Mouse (Mus musculus): ENCODE results near the gene Ext2. TPM values are rescaled to one million over a fixed set of nuclear protein-coding genes. Genes with fewer than 3 reads are reported as not detected.

Gene Ext2
- polyA plus RNA-seq, 1 experiment, result 73.2 TPM

GRCm38 (mm10) chr2:93745741-93746140 is 76.6 kb downstream of the Ext2 start:
- Histone ChIP-seq H3K27me3 (ENCODE audit: control insufficient read depth, insufficient read depth, insufficient read length) (no peaks in the 10 kb centered on the region), H3K36me3 (ENCODE audit: control insufficient read depth, insufficient read depth) (no peaks in the 10 kb centered on the region), H3ac (ENCODE audit: control insufficient read depth, insufficient read length, low read depth) (no peak overlapping the region), H3K79me3 (ENCODE audit: low read depth) (no peaks in the 10 kb centered on the region), H3K79me2 (ENCODE audit: control insufficient read depth, insufficient read depth) (no peaks in the 10 kb centered on the region), H3K4me3 (ENCODE audit: insufficient read depth, poor library complexity, severe bottlenecking) (no peak overlapping the region)
- no peak for TF ChIP-seq USF1 (IDR thresholded peaks at IDR 0.05; ENCODE audit: low read depth)

- H3ac ChIP-seq (ENCODE audit: control insufficient read depth, insufficient read length, low read depth), result no peak overlapping the region
- H3K4me3 ChIP-seq (ENCODE audit: insufficient read depth, poor library complexity, severe bottlenecking), result no peak overlapping the region
- TF ChIP-seq CEBPB (IDR thresholded peaks at IDR 0.05; ENCODE audit: low read depth) (no peak), USF1 (IDR thresholded peaks at IDR 0.05; ENCODE audit: low read depth) (no peak)
- H3K79me2 ChIP-seq (ENCODE audit: control insufficient read depth, insufficient read depth), result no peaks in the 10 kb centered on the region
- H3K36me3 ChIP-seq (ENCODE audit: control insufficient read depth, insufficient read depth), result no peaks in the 10 kb centered on the region
- H3K27me3 ChIP-seq (ENCODE audit: control insufficient read depth, insufficient read depth, insufficient read length), result no peaks in the 10 kb centered on the region
- no peaks in the 10 kb centered on the region for H3K79me3 ChIP-seq (ENCODE audit: low read depth)
Observed at GRCm38 (mm10) chr2:93744346-93745229, 77.8 kb downstream of the Ext2 start.

- Histone ChIP-seq H3K27me3 (ENCODE audit: control insufficient read depth, insufficient read depth, insufficient read length) (no peaks in the 10 kb centered on the region), H3K79me3 (ENCODE audit: low read depth) (no peaks in the 10 kb centered on the region), H3K79me2 (ENCODE audit: control insufficient read depth, insufficient read depth) (no peaks in the 10 kb centered on the region), H3K4me3 (ENCODE audit: insufficient read depth, poor library complexity, severe bottlenecking) (no peak overlapping the region), H3ac (ENCODE audit: control insufficient read depth, insufficient read length, low read depth) (no peak overlapping the region), H3K36me3 (ENCODE audit: control insufficient read depth, insufficient read depth) (no peaks in the 10 kb centered on the region)
- TF ChIP-seq MYOG (IDR thresholded peaks at IDR 0.05; ENCODE audit: control insufficient read depth, extremely low read depth, insufficient read length), result no peak
- no peak for TF ChIP-seq FOSL1 (IDR thresholded peaks at IDR 0.05; ENCODE audit: insufficient read depth, low read length, poor library complexity, severe bottlenecking)
- TF ChIP-seq CTCF (IDR thresholded peaks at IDR 0.05; ENCODE audit: control insufficient read depth, insufficient read depth, insufficient read length), result no peak
- no peak for TF ChIP-seq USF1 (IDR thresholded peaks at IDR 0.05; ENCODE audit: low read depth)
- TF ChIP-seq MYOD1 (IDR thresholded peaks at IDR 0.05; ENCODE audit: control insufficient read depth, insufficient read length, low read depth), result no peak
- TF ChIP-seq CEBPB (IDR thresholded peaks at IDR 0.05; ENCODE audit: low read depth), result no peak
- TF ChIP-seq MAX (IDR thresholded peaks at IDR 0.05), result no peak
Observed at GRCm38 (mm10) chr2:93741700-93742099, 80.7 kb downstream of the Ext2 start.

- Histone ChIP-seq H3ac (ENCODE audit: control insufficient read depth, insufficient read length, low read depth) (no peak overlapping the region), H3K79me3 (ENCODE audit: low read depth) (no peaks in the 10 kb centered on the region), H3K4me3 (ENCODE audit: insufficient read depth, poor library complexity, severe bottlenecking) (no peak overlapping the region), H3K36me3 (ENCODE audit: control insufficient read depth, insufficient read depth) (no peaks in the 10 kb centered on the region), H3K27me3 (ENCODE audit: control insufficient read depth, insufficient read depth, insufficient read length) (no peaks in the 10 kb centered on the region), H3K79me2 (ENCODE audit: control insufficient read depth, insufficient read depth) (no peaks in the 10 kb centered on the region)
- TF ChIP-seq MAX (IDR thresholded peaks at IDR 0.05) (no peak), CEBPB (IDR thresholded peaks at IDR 0.05; ENCODE audit: low read depth) (no peak), MYOG (IDR thresholded peaks at IDR 0.05; ENCODE audit: control insufficient read depth, extremely low read depth, insufficient read length) (no peak), USF1 (IDR thresholded peaks at IDR 0.05; ENCODE audit: low read depth) (no peak), CTCF (IDR thresholded peaks at IDR 0.05; ENCODE audit: control insufficient read depth, insufficient read depth, insufficient read length) (no peak), FOSL1 (IDR thresholded peaks at IDR 0.05; ENCODE audit: insufficient read depth, low read length, poor library complexity, severe bottlenecking) (no peak), MYOD1 (IDR thresholded peaks at IDR 0.05; ENCODE audit: control insufficient read depth, insufficient read length, low read depth) (no peak)
Observed at GRCm38 (mm10) chr2:93739044-93739569, 83.3 kb downstream of the Ext2 start.

GRCm38 (mm10) chr2:93737146-93737545 is 85.2 kb downstream of the Ext2 start:
- TF ChIP-seq USF1 (IDR thresholded peaks at IDR 0.05; ENCODE audit: low read depth) (no peak), MAX (IDR thresholded peaks at IDR 0.05) (no peak), CTCF (IDR thresholded peaks at IDR 0.05; ENCODE audit: control insufficient read depth, insufficient read depth, insufficient read length) (no peak), MYOG (IDR thresholded peaks at IDR 0.05; ENCODE audit: control insufficient read depth, extremely low read depth, insufficient read length) (no peak), CEBPB (IDR thresholded peaks at IDR 0.05; ENCODE audit: low read depth) (no peak), FOSL1 (IDR thresholded peaks at IDR 0.05; ENCODE audit: insufficient read depth, low read length, poor library complexity, severe bottlenecking) (no peak), MYOD1 (IDR thresholded peaks at IDR 0.05; ENCODE audit: control insufficient read depth, insufficient read length, low read depth) (no peak)
- Histone ChIP-seq H3K36me3 (ENCODE audit: control insufficient read depth, insufficient read depth) (no peaks in the 10 kb centered on the region), H3K27me3 (ENCODE audit: control insufficient read depth, insufficient read depth, insufficient read length) (no peaks in the 10 kb centered on the region), H3K4me3 (ENCODE audit: insufficient read depth, poor library complexity, severe bottlenecking) (no peak overlapping the region), H3K79me2 (ENCODE audit: control insufficient read depth, insufficient read depth) (no peaks in the 10 kb centered on the region), H3ac (ENCODE audit: control insufficient read depth, insufficient read length, low read depth) (no peak overlapping the region), H3K79me3 (ENCODE audit: low read depth) (no peaks in the 10 kb centered on the region)

- TF ChIP-seq CEBPB (IDR thresholded peaks at IDR 0.05; ENCODE audit: low read depth), result no peak
- TF ChIP-seq MYOG (IDR thresholded peaks at IDR 0.05; ENCODE audit: control insufficient read depth, extremely low read depth, insufficient read length), result no peak
- TF ChIP-seq CTCF (IDR thresholded peaks at IDR 0.05; ENCODE audit: control insufficient read depth, insufficient read depth, insufficient read length), result no peak
- TF ChIP-seq MAX (IDR thresholded peaks at IDR 0.05), result no peak
- no peak for TF ChIP-seq USF1 (IDR thresholded peaks at IDR 0.05; ENCODE audit: low read depth)
- no peak for TF ChIP-seq MYOD1 (IDR thresholded peaks at IDR 0.05; ENCODE audit: control insufficient read depth, insufficient read length, low read depth)
- no peak for TF ChIP-seq FOSL1 (IDR thresholded peaks at IDR 0.05; ENCODE audit: insufficient read depth, low read length, poor library complexity, severe bottlenecking)
- no peaks in the 10 kb centered on the region for H3K27me3 ChIP-seq (ENCODE audit: control insufficient read depth, insufficient read depth, insufficient read length)
- H3K79me2 ChIP-seq (ENCODE audit: control insufficient read depth, insufficient read depth), result no peaks in the 10 kb centered on the region
- no peak overlapping the region for H3K4me3 ChIP-seq (ENCODE audit: insufficient read depth, poor library complexity, severe bottlenecking)
- H3K36me3 ChIP-seq (ENCODE audit: control insufficient read depth, insufficient read depth), result no peaks in the 10 kb centered on the region
- no peaks in the 10 kb centered on the region for H3K79me3 ChIP-seq (ENCODE audit: low read depth)
- H3ac ChIP-seq (ENCODE audit: control insufficient read depth, insufficient read length, low read depth), result no peak overlapping the region
Observed at GRCm38 (mm10) chr2:93732658-93733057, 89.7 kb downstream of the Ext2 start.

All from C2C12 (cell line).